10 mouse cellular contexts compared by ENCODE assay signal in the genomic region with DNA sequence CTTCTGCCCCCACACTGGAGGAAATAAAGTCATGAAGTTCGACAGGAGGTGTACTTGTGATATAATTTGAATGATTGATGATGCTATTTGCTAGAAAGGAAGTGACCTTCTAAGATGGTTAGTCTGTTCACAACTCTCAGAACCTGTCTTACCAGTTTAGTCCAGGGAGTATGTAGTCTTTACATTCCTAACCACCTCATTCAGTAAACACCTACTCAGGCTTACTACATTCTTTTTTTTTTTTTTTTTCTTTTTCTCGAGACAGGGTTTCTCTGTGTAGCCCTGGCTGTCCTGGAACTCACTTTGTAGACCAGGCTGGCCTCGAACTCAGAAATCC. TPM values are rescaled to one million over a fixed set of nuclear protein-coding genes. Genes with fewer than 3 reads are reported as not detected.
DNase-seq lines count a peak whose midpoint lies in the region; ATAC-seq and TF ChIP-seq lines count a peak whose summit lies in the region.
"Had no signal": no experiment of that assay in that cellular context is flagged by ENCODE, and none has a peak within 500 bp of the region (broad histone marks: within the 10 kb centered on the region; RNA-seq: fewer than 3 reads in every experiment).

No protein-coding gene starts in this region.

- TF ChIP-seq CTCF in gastrocnemius, adult 2 months (IDR thresholded peaks at IDR 0.05) = no peak

- H3K4me1 ChIP-seq in neural tube, embryonic 12.5 days = peaks cover 27% of the 10 kb centered on the region
- peaks cover 26% of the 10 kb centered on the region for H3K4me1 ChIP-seq in limb, embryonic 15.5 days

- H3K27ac ChIP-seq in gastrocnemius, adult 2 months = peak overlapping the region; percentile 99
- no peak overlapping the region for H3K27ac ChIP-seq in neural tube, embryonic 12.5 days
- H3K27ac ChIP-seq in limb, embryonic 15.5 days = no peak overlapping the region

- no peaks in the 10 kb centered on the region for H3K27me3 ChIP-seq in neural tube, embryonic 12.5 days (replicated peaks)
- H3K27me3 ChIP-seq in limb, embryonic 15.5 days = no peaks in the 10 kb centered on the region

- no peak overlapping the region for H3K9ac ChIP-seq in neural tube, embryonic 12.5 days
- no peak overlapping the region for H3K9ac ChIP-seq in limb, embryonic 15.5 days

- WGBS in neural tube, embryonic 12.5 days = 82% methylated on average over 3 of the region's 3 CpGs
- WGBS in limb, embryonic 15.5 days = 39% methylated on average over 3 of the region's 3 CpGs

- ATAC-seq in neural tube, embryonic 12.5 days (ENCODE audit: low FRiP score, low read depth) = no peak
- ATAC-seq in limb, embryonic 15.5 days (ENCODE audit: insufficient number of reproducible peaks, low FRiP score, low TSS enrichment, low read depth) = no peak

- H3K4me2 ChIP-seq in neural tube, embryonic 12.5 days (replicated peaks) = peak overlapping the region; percentile 85
- H3K4me2 ChIP-seq in limb, embryonic 15.5 days = peak overlapping the region; percentile 61

- peak overlapping the region; percentile 86 for H3K4me3 ChIP-seq in gastrocnemius, adult 2 months
- H3K4me3 ChIP-seq in neural tube, embryonic 12.5 days = 0 out of 2 replicates have a peak overlapping the region, but pooled peaks have one; percentile 7
- peak overlapping the region; percentile 93 for H3K4me3 ChIP-seq in limb, embryonic 15.5 days

- intact Hi-C loops in gastrocnemius, adult 2 months (cut with DNase I) = no loop called here

- H3K9me3 ChIP-seq in neural tube, embryonic 12.5 days = no peaks in the 10 kb centered on the region
- H3K9me3 ChIP-seq in limb, embryonic 15.5 days = no peaks in the 10 kb centered on the region

- no peak for DNase-seq in gastrocnemius, adult 2 months
- DNase-seq in gastrocnemius, postnatal 10 days = no peak
- no peak for DNase-seq in neural tube, embryonic 10.5 days (ENCODE audit: extremely low spot score, low spot score)
- no peak for DNase-seq in right cerebral cortex, postnatal 4 days
- DNase-seq in left cerebral cortex, adult 8-10 months (ENCODE audit: low spot score in 2 of 2) = no peak
- DNase-seq in gastrocnemius, adult 18-20 months (ENCODE audit: low spot score) = no peak
- DNase-seq: adrenal gland, postnatal 36 days had no signal

- H3K36me3 ChIP-seq in neural tube, embryonic 12.5 days = peaks cover 13% of the 10 kb centered on the region
- peaks cover 16% of the 10 kb centered on the region for H3K36me3 ChIP-seq in limb, embryonic 15.5 days

RNA-seq across cellular contexts. Expression of gene Supt6, which starts 1.2 kb away (rescaled TPM):
- total RNA-seq in gastrocnemius, adult 2 months (2021) = 10 to 100 TPM; 30.3 to 33.7 TPM
- 10 to 100 TPM; 30.3 to 35.3 TPM for total RNA-seq in gastrocnemius, postnatal 10 days (2021)
- polyA plus RNA-seq in neural tube, embryonic 12.5 days (2016; fragmentation: Nextera tagmentation; extraction: Ambion mirVana) = 34.0 and 40.5 TPM in 2 replicates
- 27.4 and 28.2 TPM in 2 replicates for polyA plus RNA-seq in limb, embryonic 15.5 days (2015; fragmentation: Nextera tagmentation; extraction: Ambion mirVana)
- 100 to 1,000 TPM in 2 of 4 experiments, 10 to 100 TPM in 2; 98.7 to 102 (median 100) TPM for total RNA-seq in left cerebral cortex, adult 8-10 months (2022)
- 10 to 100 TPM; 27.8 to 32.3 TPM for total RNA-seq in gastrocnemius, adult 18-20 months (2021)

RNA-seq across cellular contexts. Expression of gene Sdf2, which starts 1.4 kb away (rescaled TPM):
- total RNA-seq in gastrocnemius, adult 2 months (2021) = 10 to 100 TPM; 47.3 to 48.0 TPM
- total RNA-seq in gastrocnemius, postnatal 10 days (2021) = 10 to 100 TPM; 47.5 to 48.2 TPM
- polyA plus RNA-seq in neural tube, embryonic 12.5 days (2016; fragmentation: Nextera tagmentation; extraction: Ambion mirVana) = 59.8 and 60.8 TPM in 2 replicates
- 93.2 and 97.7 TPM in 2 replicates for polyA plus RNA-seq in limb, embryonic 15.5 days (2015; fragmentation: Nextera tagmentation; extraction: Ambion mirVana)
- 10 to 100 TPM; 54.1 to 66.1 (median 59.1) TPM for total RNA-seq in left cerebral cortex, adult 8-10 months (2022)
- 10 to 100 TPM; 40.8 to 44.7 TPM for total RNA-seq in gastrocnemius, adult 18-20 months (2021)

RNA-seq across cellular contexts. Expression of gene 2610507B11Rik, which starts 14.6 kb away (rescaled TPM):
- 100 to 1,000 TPM; 221 to 231 TPM for total RNA-seq in gastrocnemius, adult 2 months (2021)
- 100 to 1,000 TPM; 136 to 138 TPM for total RNA-seq in gastrocnemius, postnatal 10 days (2021)
- 64.9 and 72.4 TPM in 2 replicates for polyA plus RNA-seq in neural tube, embryonic 12.5 days (2016; fragmentation: Nextera tagmentation; extraction: Ambion mirVana)
- 63.3 and 68.8 TPM in 2 replicates for polyA plus RNA-seq in limb, embryonic 15.5 days (2015; fragmentation: Nextera tagmentation; extraction: Ambion mirVana)
- total RNA-seq in left cerebral cortex, adult 8-10 months (2022) = 100 to 1,000 TPM; 172 to 181 (median 177) TPM
- total RNA-seq in gastrocnemius, adult 18-20 months (2021) = 100 to 1,000 TPM; 200 to 204 TPM

RNA-seq across cellular contexts. Expression of gene BC030499, which starts 43.7 kb away (rescaled TPM):
- under 1 TPM; 0.75 to 0.87 TPM for total RNA-seq in gastrocnemius, adult 2 months (2021)
- total RNA-seq in gastrocnemius, postnatal 10 days (2021) = under 1 TPM; 0.36 to 0.59 TPM
- polyA plus RNA-seq in neural tube, embryonic 12.5 days (2016; fragmentation: Nextera tagmentation; extraction: Ambion mirVana) = 0.20 and 0.52 TPM in 2 replicates
- 0.09 TPM in 1 of 2 replicates, not detected in the other for polyA plus RNA-seq in limb, embryonic 15.5 days (2015; fragmentation: Nextera tagmentation; extraction: Ambion mirVana)
- total RNA-seq in left cerebral cortex, adult 8-10 months (2022) = 10 to 100 TPM; 12.0 to 15.3 (median 13.3) TPM
- under 1 TPM; 0.38 to 0.46 TPM for total RNA-seq in gastrocnemius, adult 18-20 months (2021)
- total RNA-seq: hematopoietic stem cell, adult 5-6 weeks had no signal

RNA-seq across cellular contexts. Expression of gene Proca1, which starts 53.8 kb away (rescaled TPM):
- total RNA-seq in gastrocnemius, adult 2 months (2021) = under 1 TPM in 1 of 2 experiments, not detected in 1; 0.81 TPM
- 1 to 10 TPM; 1.1 to 1.2 TPM for total RNA-seq in gastrocnemius, postnatal 10 days (2021)
- polyA plus RNA-seq in neural tube, embryonic 12.5 days (2016; fragmentation: Nextera tagmentation; extraction: Ambion mirVana) = 2.5 and 2.9 TPM in 2 replicates
- polyA plus RNA-seq in limb, embryonic 15.5 days (2015; fragmentation: Nextera tagmentation; extraction: Ambion mirVana) = 3.1 and 3.5 TPM in 2 replicates
- total RNA-seq in left cerebral cortex, adult 8-10 months (2022) = 1 to 10 TPM; 5.9 to 7.4 (median 6.8) TPM
- under 1 TPM; 0.47 to 0.57 TPM for total RNA-seq in gastrocnemius, adult 18-20 months (2021)

Comparison
In these comparisons a context has a peak if more than half of its experiments do, and no peak if none do; other contexts are left out.
1. H3K4me3 ChIP-seq: peak in every context shown above with its lines; median percentile 93 in limb, embryonic 15.5 days; 86 in gastrocnemius, adult 2 months; 7 in neural tube, embryonic 12.5 days.